Mouse (Mus musculus) lung, embryonic 15.5 days (tissue): Measurements from ENCODE around the gene Kcnk5. TPM values are rescaled to one million over a fixed set of nuclear protein-coding genes. Genes with fewer than 3 reads are reported as not detected.

ENCODE experiments used
- ATAC-seq: fragments of 200-750 bp; cut with Nextera tagmentation; 2 replicates; pipeline ENCODE4 v1.8.0; 2017; ENCODE audit warnings: moderate number of reproducible peaks, borderline replicate concordance; ENCODE audit not compliant: low FRiP score, low TSS enrichment; ENCODE audit errors: extremely low read depth
- H3K27ac ChIP-seq: fragments of 300-500 bp; sonication (generic); 2 replicates; pipeline ENCODE4 v1.5.1; 2015; ENCODE audit warnings: moderate library complexity, mild to moderate bottlenecking, inconsistent platforms
- H3K27me3 ChIP-seq: fragments of 300-500 bp; sonication (generic); 2 replicates; pipeline ENCODE4 v1.6.1; 2015; ENCODE audit warnings: inconsistent platforms
- H3K36me3 ChIP-seq: fragments of 300-500 bp; sonication (generic); 2 replicates; pipeline ENCODE4 v1.6.1; 2015; ENCODE audit warnings: inconsistent platforms
- H3K4me1 ChIP-seq: fragments of 300-500 bp; sonication (generic); 2 replicates; pipeline ENCODE4 v1.6.1; 2015; ENCODE audit warnings: inconsistent platforms
- H3K4me2 ChIP-seq: fragments of 300-500 bp; sonication (generic); 2 replicates; pipeline ENCODE4 v1.6.1; 2015; ENCODE audit warnings: inconsistent platforms, mild to moderate bottlenecking, moderate library complexity
- H3K4me3 ChIP-seq: fragments of 300-500 bp; sonication (generic); 2 replicates; pipeline ENCODE4 v1.5.1; 2015; ENCODE audit warnings: mild to moderate bottlenecking, inconsistent platforms
- H3K9ac ChIP-seq: fragments of 300-500 bp; sonication (generic); 2 replicates; pipeline ENCODE4 v1.6.1; 2015; ENCODE audit warnings: inconsistent platforms
- H3K9me3 ChIP-seq: fragments of 300-500 bp; sonication (generic); 2 replicates; pipeline ENCODE4 v1.6.1; 2016; ENCODE audit warnings: inconsistent platforms
- WGBS: fragments of 180-500 bp; shearing (Covaris S2); methylation state at CpG from one replicate; pipeline ENCODE4 v1.1.7; 2015; 5-methylcytosine and 5-hydroxymethylcytosine counted together
- polyA plus RNA-seq: library from polyadenylated mRNA; unstranded; fragments of >200 nt; fragmentation: Nextera tagmentation; extraction: Ambion mirVana; gene quantifications from 2 replicates; pipeline ENCODE4 v1.2.1, GENCODE M21; 2015

Kcnk5 gene
- polyA plus RNA-seq, 1 experiment from 2014 or later = 12.3 TPM

DNA sequence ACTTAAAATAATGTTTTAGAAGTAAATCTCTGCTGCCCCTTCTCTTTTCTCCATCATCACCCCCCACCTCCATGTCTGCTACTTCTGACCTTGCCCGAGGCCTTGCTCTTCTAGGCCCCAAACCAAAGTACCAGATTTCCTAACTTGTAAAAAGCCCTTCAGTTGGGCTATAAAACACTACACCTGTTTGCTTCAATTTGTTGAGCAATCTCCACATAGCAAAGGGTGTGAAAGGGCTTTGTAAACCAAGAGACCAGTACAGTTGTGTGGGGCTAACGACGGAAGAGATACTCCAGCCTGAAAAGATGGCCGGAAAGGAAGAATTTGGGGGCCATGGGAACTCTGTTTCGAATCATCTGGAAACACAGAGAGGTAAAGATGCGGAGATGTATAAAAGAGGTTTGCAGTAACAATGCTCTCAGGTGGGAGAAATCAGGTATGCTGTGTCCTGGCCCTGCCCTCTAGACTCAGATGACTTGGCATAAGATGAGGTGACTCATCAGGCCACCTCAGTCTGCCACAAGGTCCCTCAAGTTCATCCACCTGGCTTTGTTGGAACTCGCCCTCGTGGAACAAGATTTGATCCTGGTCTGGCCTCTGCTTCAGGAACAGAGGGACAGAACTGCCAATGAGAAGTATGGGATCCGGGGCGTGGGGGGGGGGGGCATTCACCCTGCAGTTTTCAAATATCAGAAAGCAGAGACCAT, 46.5 kb downstream of the Kcnk5 start:
- ATAC-seq = no peak
- Histone ChIP-seq H3K4me2 (no peak overlapping the region), H3K9me3 (no peaks in the 10 kb centered on the region), H3K9ac (no peak overlapping the region), H3K36me3 (no peaks in the 10 kb centered on the region), H3K4me1 (no peaks in the 10 kb centered on the region), H3K27ac (no peak overlapping the region), H3K4me3 (no peak overlapping the region), H3K27me3 (no peaks in the 10 kb centered on the region)
- WGBS = 84% methylated on average over 10 of the region's 10 CpGs

DNA sequence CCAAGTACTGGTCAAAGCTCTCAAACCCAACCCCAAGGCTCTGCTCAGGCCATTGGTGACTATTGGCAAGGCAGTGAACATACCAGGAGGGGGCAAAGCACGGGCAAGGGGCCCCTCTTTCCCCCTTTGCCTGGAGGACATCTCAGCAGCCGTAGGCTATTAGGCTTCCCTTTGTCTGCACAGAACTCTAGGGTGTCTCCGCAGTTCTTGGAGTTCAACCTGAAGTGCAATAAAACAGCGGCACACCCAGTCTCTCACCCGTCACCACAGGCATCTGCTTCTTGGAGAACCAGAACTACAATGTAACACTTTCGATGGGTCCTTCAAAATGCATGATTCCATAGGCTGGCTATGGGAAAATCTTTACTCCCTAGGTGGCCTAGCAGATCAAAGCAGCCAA, 53.4 kb downstream of the Kcnk5 start:
- H3K9ac ChIP-seq = no peak overlapping the region
- WGBS = 82% methylated on average over 6 of the region's 6 CpGs
- no peak overlapping the region for H3K4me2 ChIP-seq
- no peaks in the 10 kb centered on the region for H3K27me3 ChIP-seq
- H3K9me3 ChIP-seq = no peaks in the 10 kb centered on the region
- H3K27ac ChIP-seq = no peak overlapping the region
- no peak overlapping the region for H3K4me3 ChIP-seq
- ATAC-seq = no peak
- no peaks in the 10 kb centered on the region for H3K36me3 ChIP-seq
- H3K4me1 ChIP-seq = no peaks in the 10 kb centered on the region

DNA sequence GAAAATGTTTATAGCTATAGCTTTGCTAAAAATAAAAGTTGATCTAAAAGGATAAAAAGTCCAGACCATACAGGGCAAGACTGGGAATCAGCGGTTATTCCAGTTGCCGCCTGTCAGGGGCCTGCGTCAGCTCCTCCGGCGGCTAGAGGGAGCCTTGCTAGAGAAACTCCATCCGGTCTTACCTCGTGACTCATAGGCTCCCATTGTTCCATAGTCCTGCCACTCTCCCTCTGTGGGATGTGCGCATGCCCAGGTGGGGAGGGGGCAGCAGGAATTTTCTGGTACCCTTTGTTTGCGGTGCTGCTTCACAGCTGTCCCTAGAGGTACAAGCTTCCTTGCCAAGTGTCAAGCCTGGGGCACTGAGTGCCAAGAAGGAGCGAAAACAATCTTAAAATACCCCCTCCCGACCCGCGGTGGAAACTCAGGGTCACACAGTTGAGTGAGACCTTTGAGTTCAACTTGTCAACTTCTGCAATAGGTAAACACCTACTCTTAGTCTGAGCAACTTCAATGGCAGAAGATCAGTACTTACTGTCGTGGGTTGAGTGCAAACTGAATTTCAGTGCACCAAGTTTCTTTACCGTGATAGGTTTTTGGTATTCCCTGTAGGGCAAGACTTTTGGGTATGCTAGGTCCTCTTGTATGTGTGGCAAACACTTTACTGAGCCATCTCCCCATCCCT, 54.1 kb downstream of the Kcnk5 start:
- no peaks in the 10 kb centered on the region for H3K27me3 ChIP-seq
- H3K36me3 ChIP-seq = no peaks in the 10 kb centered on the region
- no peak overlapping the region for H3K27ac ChIP-seq
- no peak overlapping the region for H3K9ac ChIP-seq
- WGBS = 68% methylated on average over 15 of the region's 15 CpGs
- ATAC-seq = no peak
- H3K4me2 ChIP-seq = no peak overlapping the region
- H3K4me3 ChIP-seq = no peak overlapping the region
- no peaks in the 10 kb centered on the region for H3K9me3 ChIP-seq
- no peaks in the 10 kb centered on the region for H3K4me1 ChIP-seq

DNA sequence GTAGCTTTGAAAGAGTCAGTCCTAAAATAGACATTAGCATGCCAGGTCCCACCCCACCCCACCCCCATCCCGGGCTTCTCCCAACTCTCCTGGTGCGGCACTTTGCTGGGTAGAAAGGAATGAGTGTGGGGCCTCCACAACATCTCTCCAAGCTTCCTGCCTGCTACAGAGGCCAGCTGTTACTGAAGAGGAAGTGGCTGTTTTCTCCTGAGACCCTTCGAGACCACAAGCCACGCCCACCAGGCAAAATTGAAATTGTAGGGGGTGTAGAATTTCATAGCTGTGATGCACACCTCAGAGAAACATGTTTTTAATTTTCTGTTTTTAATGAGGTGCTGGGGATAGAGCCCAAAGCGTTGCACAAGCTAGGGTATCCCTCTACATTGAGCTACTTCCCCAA, 60.7 kb downstream of the Kcnk5 start:
- H3K9ac ChIP-seq = no peak overlapping the region
- H3K27ac ChIP-seq = no peak overlapping the region
- no peaks in the 10 kb centered on the region for H3K9me3 ChIP-seq
- 54% methylated on average over 5 of the region's 5 CpGs for WGBS
- peaks cover 7% of the 10 kb centered on the region for H3K4me1 ChIP-seq
- no peaks in the 10 kb centered on the region for H3K27me3 ChIP-seq
- no peak for ATAC-seq
- no peak overlapping the region for H3K4me2 ChIP-seq
- H3K36me3 ChIP-seq = no peaks in the 10 kb centered on the region
- H3K4me3 ChIP-seq = no peak overlapping the region

DNA sequence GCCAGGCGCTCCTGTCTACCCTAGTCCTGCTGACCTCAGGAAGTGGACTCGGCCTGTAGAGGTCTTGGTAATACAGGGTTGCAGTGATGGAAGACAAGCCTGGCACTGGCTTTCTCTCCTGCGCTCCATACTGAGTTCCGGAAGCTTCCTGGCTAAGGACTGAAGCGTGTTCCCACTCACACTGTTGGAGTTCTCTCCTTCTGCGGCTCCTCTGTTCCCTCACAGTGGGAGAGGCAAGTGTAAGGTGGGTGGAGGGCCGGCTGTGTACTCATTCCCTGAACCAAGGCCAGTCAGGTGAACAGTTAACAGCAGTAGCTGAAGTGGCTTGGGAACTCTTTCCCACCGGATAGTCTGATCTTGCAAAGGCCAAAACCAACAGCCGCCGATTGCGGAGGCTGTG, 61.6 kb downstream of the Kcnk5 start:
- 88% methylated on average over 11 of the region's 11 CpGs for WGBS
- Histone ChIP-seq H3K4me1 (peaks cover 7% of the 10 kb centered on the region), H3K27ac (no peak overlapping the region), H3K27me3 (no peaks in the 10 kb centered on the region), H3K4me2 (no peak overlapping the region), H3K9ac (no peak overlapping the region), H3K36me3 (no peaks in the 10 kb centered on the region), H3K4me3 (no peak overlapping the region), H3K9me3 (no peaks in the 10 kb centered on the region)
- ATAC-seq = no peak

DNA sequence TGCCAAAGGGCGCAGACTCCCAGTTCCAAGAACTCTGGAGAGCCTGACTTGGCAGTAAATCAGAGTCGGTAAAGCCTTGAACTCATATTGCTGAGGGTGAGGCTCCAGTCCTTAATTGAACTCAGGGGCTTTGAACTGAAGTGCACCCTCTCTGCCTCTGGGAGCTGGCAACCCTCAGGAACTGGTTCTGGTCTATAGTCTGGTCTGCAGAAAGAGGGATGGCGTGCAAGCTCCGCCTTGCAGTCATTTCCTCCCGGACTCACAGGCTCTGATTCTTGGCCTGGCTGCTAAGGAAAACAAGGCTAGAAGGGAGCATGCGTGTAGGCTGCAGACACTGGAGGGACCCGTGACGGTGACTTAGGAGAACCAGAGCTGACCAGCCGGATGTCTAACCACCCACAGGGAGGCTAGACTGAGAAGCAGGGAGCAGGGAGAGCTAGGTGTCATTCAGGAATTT, 65.4 kb downstream of the Kcnk5 start:
- no peaks in the 10 kb centered on the region for H3K36me3 ChIP-seq

DNA sequence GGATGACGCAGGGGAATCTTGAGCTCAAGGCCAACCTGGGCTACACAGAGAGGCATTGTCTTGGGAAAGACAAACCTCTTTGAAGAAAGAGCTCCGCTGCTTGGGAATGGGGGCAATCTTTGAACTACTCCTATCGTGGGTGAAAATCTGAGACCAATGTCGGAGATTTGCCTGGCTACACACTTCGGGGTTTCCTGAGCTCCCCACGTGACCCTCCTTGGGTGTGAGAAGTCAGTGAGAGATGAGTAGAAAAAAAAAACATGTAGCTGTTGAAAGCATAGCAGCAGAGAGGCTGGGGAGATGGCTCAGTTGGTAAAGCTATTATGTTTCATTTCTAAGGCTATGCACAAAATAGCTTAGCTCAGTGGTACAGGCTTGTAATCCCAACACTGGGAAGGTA, 66.7 kb downstream of the Kcnk5 start:
- H3K27ac ChIP-seq = no peak overlapping the region
- no peaks in the 10 kb centered on the region for H3K9me3 ChIP-seq
- H3K36me3 ChIP-seq = no peaks in the 10 kb centered on the region
- 83% methylated on average over 6 of the region's 6 CpGs for WGBS
- ATAC-seq = no peak
- no peak overlapping the region for H3K4me3 ChIP-seq
- no peak overlapping the region for H3K4me2 ChIP-seq
- H3K9ac ChIP-seq = no peak overlapping the region
- peaks cover 7% of the 10 kb centered on the region for H3K4me1 ChIP-seq
- H3K27me3 ChIP-seq = no peaks in the 10 kb centered on the region

More for the DNA sequence above, 65.4 kb downstream of the Kcnk5 start:
- Histone ChIP-seq H3K9ac (no peak overlapping the region), H3K9me3 (no peaks in the 10 kb centered on the region), H3K4me2 (no peak overlapping the region), H3K4me1 (peaks cover 7% of the 10 kb centered on the region), H3K27ac (no peak overlapping the region), H3K4me3 (no peak overlapping the region), H3K27me3 (no peaks in the 10 kb centered on the region)
- ATAC-seq = peak; percentile 27; the same call in 1 of the 2 replicates
- 30% methylated on average over 9 of the region's 9 CpGs for whole genome bisulfite sequencing

DNA sequence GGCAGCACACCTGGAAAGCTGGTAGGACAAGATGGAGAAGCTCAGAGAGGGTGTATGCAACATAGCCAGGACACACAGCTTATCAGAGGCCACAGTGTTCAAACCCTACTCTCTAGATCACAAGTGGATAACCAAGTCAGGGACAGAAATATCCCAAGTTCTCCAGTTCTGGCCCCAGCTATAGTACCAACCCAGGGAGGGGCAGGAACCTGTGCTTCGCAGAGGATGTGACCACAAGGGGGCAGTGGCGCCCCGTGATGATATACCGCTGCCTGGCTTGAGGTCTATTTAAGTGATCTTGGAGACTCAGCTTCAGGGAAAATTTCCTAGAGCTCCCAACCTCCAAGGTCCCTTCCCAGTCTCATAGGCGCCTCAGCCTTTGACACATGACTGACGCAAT, 67.6 kb downstream of the Kcnk5 start:
- H3K9me3 ChIP-seq = no peaks in the 10 kb centered on the region

DNA sequence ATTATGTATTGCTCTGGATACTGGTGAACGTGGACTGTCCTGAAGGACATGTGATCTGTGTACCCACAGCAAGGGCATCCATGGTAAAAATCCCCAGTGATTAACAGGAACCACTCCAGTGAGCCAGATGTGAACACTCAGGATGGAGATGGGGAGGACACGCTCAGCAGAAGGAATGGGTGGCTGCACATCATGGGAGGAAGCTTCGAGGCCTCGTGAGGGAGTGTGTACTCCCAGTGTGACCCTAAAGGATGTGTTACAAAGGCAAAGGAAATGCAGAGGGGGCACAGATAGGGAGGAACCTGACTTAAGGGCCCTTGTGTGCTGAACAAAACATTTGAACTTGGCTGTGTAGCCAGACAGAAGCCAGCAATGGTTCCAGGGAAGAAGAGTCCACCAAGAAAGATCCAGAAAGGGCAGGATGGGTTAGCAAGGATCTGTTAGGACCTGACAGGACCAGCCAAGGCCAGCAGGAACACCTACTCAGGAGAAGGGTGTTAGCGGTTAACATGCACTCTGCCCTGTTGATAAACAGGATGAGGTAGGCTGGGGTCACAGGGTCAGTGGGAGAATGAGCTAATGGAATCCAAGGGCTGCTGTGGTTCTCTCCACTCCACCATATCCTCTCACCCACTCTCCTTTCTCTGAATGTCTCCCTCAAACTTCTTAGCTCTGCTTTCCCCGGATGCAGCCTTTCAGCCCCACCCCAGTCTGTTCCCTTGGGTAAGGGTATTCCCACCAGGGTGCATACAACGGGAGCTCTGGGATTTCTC, 68.2 kb downstream of the Kcnk5 start:
- no peaks in the 10 kb centered on the region for H3K27me3 ChIP-seq
- H3K9me3 ChIP-seq = no peaks in the 10 kb centered on the region
- 41% methylated on average over 7 of the region's 7 CpGs for WGBS
- H3K4me3 ChIP-seq = no peak overlapping the region
- no peak overlapping the region for H3K9ac ChIP-seq
- peaks cover 7% of the 10 kb centered on the region for H3K4me1 ChIP-seq
- no peak overlapping the region for H3K4me2 ChIP-seq
- no peaks in the 10 kb centered on the region for H3K36me3 ChIP-seq
- H3K27ac ChIP-seq = no peak overlapping the region
- ATAC-seq = no peak

More for the DNA sequence above, 67.6 kb downstream of the Kcnk5 start:
- Histone ChIP-seq H3K27ac (no peak overlapping the region), H3K9ac (no peak overlapping the region), H3K36me3 (no peaks in the 10 kb centered on the region), H3K4me1 (peaks cover 7% of the 10 kb centered on the region), H3K4me3 (no peak overlapping the region), H3K27me3 (no peaks in the 10 kb centered on the region), H3K4me2 (no peak overlapping the region)
- peak; percentile 64 for ATAC-seq
- WGBS = 3% methylated on average over 6 of the region's 6 CpGs

DNA sequence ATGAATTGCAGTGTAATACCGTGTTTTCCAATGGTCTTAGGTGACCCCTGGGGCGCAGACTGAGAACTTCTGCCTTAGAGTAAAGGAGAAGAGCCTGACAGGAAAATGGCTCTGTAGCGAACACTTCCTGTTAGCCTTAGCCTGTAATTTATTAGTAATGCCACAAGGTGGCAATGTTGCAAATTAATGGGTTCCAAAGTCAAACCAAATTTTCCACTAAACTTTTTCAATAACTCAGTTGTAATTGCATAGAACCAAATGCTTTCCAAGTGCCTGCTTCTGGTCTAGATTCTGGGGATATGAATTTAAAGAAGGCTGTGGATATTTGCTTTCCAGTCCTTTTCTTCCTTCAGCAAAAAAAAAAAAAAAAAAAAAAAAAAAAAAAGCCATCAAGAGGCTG, 69.4 kb downstream of the Kcnk5 start:
- no peaks in the 10 kb centered on the region for H3K27me3 ChIP-seq
- no peak overlapping the region for H3K9ac ChIP-seq
- no peak overlapping the region for H3K4me3 ChIP-seq
- WGBS = 71% methylated on average over 3 of the region's 3 CpGs
- no peak overlapping the region for H3K27ac ChIP-seq
- no peaks in the 10 kb centered on the region for H3K9me3 ChIP-seq
- no peaks in the 10 kb centered on the region for H3K36me3 ChIP-seq
- ATAC-seq = no peak
- peaks cover 7% of the 10 kb centered on the region for H3K4me1 ChIP-seq
- no peak overlapping the region for H3K4me2 ChIP-seq

DNA sequence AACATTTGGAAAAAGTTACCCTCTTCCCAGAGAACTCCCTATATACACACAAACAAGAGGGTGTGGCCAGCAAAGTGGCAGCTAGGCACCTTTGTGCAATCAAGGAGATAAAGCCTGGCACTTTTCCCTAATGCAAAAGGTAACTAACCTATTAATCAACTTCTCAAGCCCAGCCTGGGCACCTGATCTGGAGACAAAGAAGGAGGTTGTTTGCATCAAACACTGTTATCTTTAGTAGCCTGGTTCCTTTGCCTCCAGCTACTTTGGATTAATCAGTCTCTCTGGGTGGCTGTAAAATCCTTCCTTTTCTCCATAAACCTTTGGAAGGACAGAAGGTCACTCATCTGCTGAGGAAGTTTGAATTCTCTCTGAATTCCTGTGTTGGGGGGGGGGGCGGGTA, 70.7 kb downstream of the Kcnk5 start:
- H3K36me3 ChIP-seq = no peaks in the 10 kb centered on the region
- peaks cover under 1% of the 10 kb centered on the region; the same call in 1 of the 2 replicates for H3K4me1 ChIP-seq
- no peaks in the 10 kb centered on the region for H3K9me3 ChIP-seq
- WGBS = 60% methylated on average over 1 of the region's 1 CpGs
- H3K27ac ChIP-seq = no peak overlapping the region
- no peak overlapping the region for H3K4me3 ChIP-seq
- H3K4me2 ChIP-seq = no peak overlapping the region
- ATAC-seq = no peak
- no peak overlapping the region for H3K9ac ChIP-seq
- H3K27me3 ChIP-seq = no peaks in the 10 kb centered on the region

DNA sequence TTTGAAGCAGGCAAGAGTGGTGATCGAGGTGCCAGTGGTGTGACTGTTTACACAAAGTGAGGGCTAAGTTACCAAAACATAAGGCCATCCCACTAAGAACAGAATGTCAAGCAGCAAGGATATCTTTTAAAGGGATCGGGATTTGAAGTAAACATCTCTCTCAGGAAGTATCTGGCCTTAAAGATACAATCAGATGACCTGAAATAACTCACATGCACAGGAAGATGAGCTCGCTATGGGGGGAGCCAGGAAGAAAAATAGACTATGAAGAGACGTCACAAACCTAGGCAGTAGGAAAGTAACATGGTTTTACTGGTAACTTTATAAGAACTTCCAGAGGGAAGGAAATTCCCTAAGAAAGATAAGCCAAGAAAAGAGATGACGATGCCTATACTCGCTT, 75.3 kb downstream of the Kcnk5 start:
- no peaks in the 10 kb centered on the region for H3K27me3 ChIP-seq
- H3K4me2 ChIP-seq = no peak overlapping the region
- peak overlapping the region; percentile 63 for H3K27ac ChIP-seq
- no peaks in the 10 kb centered on the region for H3K9me3 ChIP-seq
- 0 out of 2 replicates have a peak, but pooled peaks cover 7% of the 10 kb centered on the region for H3K4me1 ChIP-seq
- WGBS = 47% methylated on average over 6 of the region's 6 CpGs
- H3K9ac ChIP-seq = no peak overlapping the region
- no peak for ATAC-seq
- no peaks in the 10 kb centered on the region for H3K36me3 ChIP-seq
- H3K4me3 ChIP-seq = no peak overlapping the region
